Mouse (Mus musculus) megakaryocyte, embryonic 14.5 days (primary cell): ENCODE data around the gene Ap2a2. TPM values are rescaled to one million over a fixed set of nuclear protein-coding genes. Genes with fewer than 3 reads are reported as not detected.

Source experiments
- H3K27me3 ChIP-seq: replicated peaks from 2 replicates; pipeline ENCODE3; 2012; ENCODE audit warnings: inconsistent platforms
- H3K36me3 ChIP-seq: replicated peaks from 2 replicates; pipeline ENCODE3; 2012; ENCODE audit warnings: low read length, inconsistent platforms, mixed read lengths
- H3K4me1 ChIP-seq: 2 replicates; pipeline ENCODE4 v1.6.1; 2012; ENCODE audit warnings: inconsistent platforms
- H3K4me3 ChIP-seq: replicated peaks from 2 replicates; pipeline ENCODE3; 2012; ENCODE audit warnings: moderate library complexity, mild to moderate bottlenecking, inconsistent platforms
- H3K9me3 ChIP-seq: 2 replicates; pipeline ENCODE4 v1.6.1; 2012; ENCODE audit warnings: inconsistent platforms
- FLI1 ChIP-seq: IDR thresholded peaks from 2 replicates; pipeline ENCODE4 v1.6.1; 2012; ENCODE audit warnings: low read length, inconsistent platforms, mixed read lengths
- GATA1 ChIP-seq: IDR thresholded peaks from 3 replicates; pipeline ENCODE4 v1.6.1; 2012; ENCODE audit warnings: mixed read lengths, low read length, inconsistent platforms, borderline replicate concordance
- polyA plus RNA-seq: library from polyadenylated mRNA; stranded (reverse); fragments of >175 nt; gene quantifications from 2 replicates; pipeline ENCODE4 v1.2.3, GENCODE M21; 2012; ENCODE audit warnings: low replicate concordance; ENCODE audit not compliant: insufficient read depth

Gene Ap2a2
- 22.5 and 22.9 TPM in 2 replicates for polyA plus RNA-seq

- no peaks in the 10 kb centered on the region for H3K27me3 ChIP-seq
- peaks cover 24% of the 10 kb centered on the region for H3K36me3 ChIP-seq
- H3K9me3 ChIP-seq, result no peaks in the 10 kb centered on the region
- TF ChIP-seq FLI1 (no peak), GATA1 (no peak)
- peak within 1 kb of the TSS; percentile 98 for H3K4me3 ChIP-seq
- H3K4me1 ChIP-seq, result peaks cover 89% of the 10 kb centered on the region
These were observed at the start of gene Ap2a2 for GRCm38 (mm10) chr7:141561682-141562391. Gene Ap2a2, plus strand, starts transcription at chr7:141562173.

GRCm38 (mm10) chr7:141517638-141518037, 44.3 kb upstream of the Ap2a2 start:
- Histone ChIP-seq H3K4me1 (peaks cover 18% of the 10 kb centered on the region), H3K4me3 (no peak overlapping the region), H3K36me3 (peaks cover 95% of the 10 kb centered on the region), H3K27me3 (no peaks in the 10 kb centered on the region), H3K9me3 (no peaks in the 10 kb centered on the region)
- TF ChIP-seq FLI1 (no peak), GATA1 (no peak)

- H3K27me3 ChIP-seq, result no peaks in the 10 kb centered on the region
- no peaks in the 10 kb centered on the region for H3K9me3 ChIP-seq
- TF ChIP-seq FLI1 (no peak), GATA1 (no peak)
- H3K36me3 ChIP-seq, result peaks cover 96% of the 10 kb centered on the region
- peaks cover 25% of the 10 kb centered on the region for H3K4me1 ChIP-seq
- no peak overlapping the region for H3K4me3 ChIP-seq
These were observed 43.7 kb upstream of the Ap2a2 start for GRCm38 (mm10) chr7:141518296-141518695.

- Histone ChIP-seq H3K4me3 (no peak overlapping the region), H3K4me1 (peaks cover 31% of the 10 kb centered on the region), H3K27me3 (no peaks in the 10 kb centered on the region), H3K9me3 (no peaks in the 10 kb centered on the region), H3K36me3 (peaks cover 96% of the 10 kb centered on the region)
- TF ChIP-seq GATA1, result no peak
- TF ChIP-seq FLI1, result no peak
These were observed 43.0 kb upstream of the Ap2a2 start for GRCm38 (mm10) chr7:141518926-141519325.

GRCm38 (mm10) chr7:141519795-141520194, 42.2 kb upstream of the Ap2a2 start:
- H3K4me3 ChIP-seq, result no peak overlapping the region
- H3K4me1 ChIP-seq, result peaks cover 40% of the 10 kb centered on the region
- TF ChIP-seq FLI1 (no peak), GATA1 (no peak)
- no peaks in the 10 kb centered on the region for H3K9me3 ChIP-seq
- no peaks in the 10 kb centered on the region for H3K27me3 ChIP-seq
- H3K36me3 ChIP-seq, result peaks cover 98% of the 10 kb centered on the region

GRCm38 (mm10) chr7:141523007-141523406, 39.0 kb upstream of the Ap2a2 start:
- Histone ChIP-seq H3K4me1 (peaks cover 62% of the 10 kb centered on the region), H3K27me3 (no peaks in the 10 kb centered on the region), H3K4me3 (no peak overlapping the region), H3K9me3 (no peaks in the 10 kb centered on the region), H3K36me3 (peaks cover 99% of the 10 kb centered on the region)
- TF ChIP-seq FLI1 (no peak), GATA1 (no peak)

- H3K9me3 ChIP-seq, result no peaks in the 10 kb centered on the region
- peaks cover 99% of the 10 kb centered on the region for H3K36me3 ChIP-seq
- peaks cover 68% of the 10 kb centered on the region for H3K4me1 ChIP-seq
- TF ChIP-seq FLI1, result no peak
- TF ChIP-seq GATA1, result no peak
- no peaks in the 10 kb centered on the region for H3K27me3 ChIP-seq
- H3K4me3 ChIP-seq, result no peak overlapping the region
These were observed 37.7 kb upstream of the Ap2a2 start for GRCm38 (mm10) chr7:141524271-141524670.

- H3K9me3 ChIP-seq, result no peaks in the 10 kb centered on the region
- H3K36me3 ChIP-seq, result peaks cover 99% of the 10 kb centered on the region
- H3K4me3 ChIP-seq, result no peak overlapping the region
- no peaks in the 10 kb centered on the region for H3K27me3 ChIP-seq
- peaks cover 68% of the 10 kb centered on the region for H3K4me1 ChIP-seq
- no peak for TF ChIP-seq GATA1
These were observed 37.0 kb upstream of the Ap2a2 start for GRCm38 (mm10) chr7:141524760-141525579.

- Histone ChIP-seq H3K9me3 (no peaks in the 10 kb centered on the region), H3K4me3 (no peak overlapping the region), H3K36me3 (peaks cover 99% of the 10 kb centered on the region), H3K4me1 (peaks cover 65% of the 10 kb centered on the region), H3K27me3 (no peaks in the 10 kb centered on the region)
- TF ChIP-seq GATA1, result no peak
- no peak for TF ChIP-seq FLI1
These were observed 36.4 kb upstream of the Ap2a2 start for GRCm38 (mm10) chr7:141525580-141525925.

GRCm38 (mm10) chr7:141535570-141535969, 26.4 kb upstream of the Ap2a2 start:
- Histone ChIP-seq H3K9me3 (no peaks in the 10 kb centered on the region), H3K27me3 (no peaks in the 10 kb centered on the region), H3K36me3 (peaks cover 37% of the 10 kb centered on the region), H3K4me3 (no peak overlapping the region), H3K4me1 (peaks cover 64% of the 10 kb centered on the region)
- no peak for TF ChIP-seq FLI1
- no peak for TF ChIP-seq GATA1
